Mouse (Mus musculus): ENCODE measurements around the gene Gm7073. TPM values are rescaled to one million over a fixed set of nuclear protein-coding genes. Genes with fewer than 3 reads are reported as not detected.
A peak's percentile ranks its signal among the peaks of the same experiment; 100 is the strongest.

Gm7073 gene
- polyA plus RNA-seq, 1 experiment: 9.6 TPM

GRCm38 (mm10) chrX:60545444-60545843, 6.4 kb upstream of the Gm7073 start:
- H3K27ac ChIP-seq (ENCODE audit: control insufficient read depth, insufficient read depth, low read depth, low read length): no peak overlapping the region
- H3K36me3 ChIP-seq (ENCODE audit: control insufficient read depth, insufficient read depth, low read length): no peaks in the 10 kb centered on the region
- H3K4me3 ChIP-seq (ENCODE audit: control insufficient read depth, low read depth, low read length): no peak overlapping the region
- no peaks in the 10 kb centered on the region for H3K27me3 ChIP-seq (ENCODE audit: control insufficient read depth, insufficient read depth, low read length)
- H3K4me1 ChIP-seq (ENCODE audit: control insufficient read depth, insufficient read depth, low read length): no peaks in the 10 kb centered on the region; the same call in 1 of the 2 replicates
- TF ChIP-seq CTCF (IDR thresholded peaks at IDR 0.05; ENCODE audit: control insufficient read depth, insufficient read depth, insufficient replicate concordance, low read depth, low read length) (no peak), POLR2A (IDR thresholded peaks at IDR 0.05; ENCODE audit: control insufficient read depth, low read depth, low read length) (no peak)

DNA sequence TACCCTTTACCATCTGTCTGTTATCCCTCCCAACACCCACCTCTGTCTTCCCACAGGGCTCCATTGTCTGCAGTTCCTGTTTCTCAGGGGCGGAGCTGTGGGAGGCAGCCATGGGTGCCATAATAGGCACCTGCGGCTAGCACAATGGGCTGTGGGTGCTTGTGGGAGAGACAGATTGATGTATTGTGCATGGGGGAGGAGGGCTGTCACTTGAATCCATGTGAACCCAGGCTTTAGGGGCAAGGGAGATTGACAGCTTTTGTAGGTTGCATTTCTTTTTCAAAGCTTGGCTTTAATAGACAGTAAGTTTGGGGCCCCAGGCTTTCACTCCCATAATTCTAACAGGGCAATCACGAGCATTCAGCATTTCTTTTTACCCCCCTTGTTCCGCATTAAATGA, 5.0 kb upstream of the Gm7073 start:
- Histone ChIP-seq H3K36me3 (ENCODE audit: control insufficient read depth, insufficient read depth, low read length) (no peaks in the 10 kb centered on the region), H3K27me3 (ENCODE audit: control insufficient read depth, insufficient read depth, low read length) (no peaks in the 10 kb centered on the region), H3K27ac (ENCODE audit: control insufficient read depth, insufficient read depth, low read depth, low read length) (no peak overlapping the region), H3K4me3 (ENCODE audit: control insufficient read depth, low read depth, low read length) (no peak overlapping the region), H3K4me1 (ENCODE audit: control insufficient read depth, insufficient read depth, low read length) (no peaks in the 10 kb centered on the region; the same call in 1 of the 2 replicates)
- TF ChIP-seq CTCF (IDR thresholded peaks at IDR 0.05; ENCODE audit: control insufficient read depth, insufficient read depth, insufficient replicate concordance, low read depth, low read length): no peak

DNA sequence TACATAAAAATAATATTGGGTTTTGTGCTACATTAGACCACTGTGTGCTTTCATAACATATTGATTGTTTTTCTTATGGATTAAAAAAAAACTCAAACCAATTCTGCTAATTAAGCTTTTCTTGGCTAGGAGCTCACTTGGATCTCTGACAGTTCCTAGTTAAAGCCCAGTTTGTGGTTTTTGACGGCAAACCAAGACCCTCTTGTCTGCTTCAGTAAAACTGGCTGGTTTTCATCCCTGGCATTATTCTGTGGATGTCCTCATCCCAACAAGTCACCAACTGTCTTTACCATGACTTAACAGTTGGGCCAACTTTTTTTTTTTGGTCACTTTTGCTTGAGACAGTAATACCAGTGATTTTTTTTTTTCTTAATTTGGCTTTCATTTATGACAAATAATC, 3.9 kb upstream of the Gm7073 start:
- no peaks in the 10 kb centered on the region for H3K4me1 ChIP-seq (ENCODE audit: control insufficient read depth, insufficient read depth, low read length)
- H3K36me3 ChIP-seq (ENCODE audit: control insufficient read depth, insufficient read depth, low read length): no peaks in the 10 kb centered on the region
- H3K4me3 ChIP-seq (ENCODE audit: control insufficient read depth, low read depth, low read length): no peak overlapping the region
- no peak overlapping the region for H3K27ac ChIP-seq (ENCODE audit: control insufficient read depth, insufficient read depth, low read depth, low read length)
- H3K27me3 ChIP-seq (ENCODE audit: control insufficient read depth, insufficient read depth, low read length): no peaks in the 10 kb centered on the region
- TF ChIP-seq CTCF (IDR thresholded peaks at IDR 0.05; ENCODE audit: control insufficient read depth, insufficient read depth, insufficient replicate concordance, low read depth, low read length) (no peak), POLR2A (IDR thresholded peaks at IDR 0.05; ENCODE audit: control insufficient read depth, low read depth, low read length) (no peak)

DNA sequence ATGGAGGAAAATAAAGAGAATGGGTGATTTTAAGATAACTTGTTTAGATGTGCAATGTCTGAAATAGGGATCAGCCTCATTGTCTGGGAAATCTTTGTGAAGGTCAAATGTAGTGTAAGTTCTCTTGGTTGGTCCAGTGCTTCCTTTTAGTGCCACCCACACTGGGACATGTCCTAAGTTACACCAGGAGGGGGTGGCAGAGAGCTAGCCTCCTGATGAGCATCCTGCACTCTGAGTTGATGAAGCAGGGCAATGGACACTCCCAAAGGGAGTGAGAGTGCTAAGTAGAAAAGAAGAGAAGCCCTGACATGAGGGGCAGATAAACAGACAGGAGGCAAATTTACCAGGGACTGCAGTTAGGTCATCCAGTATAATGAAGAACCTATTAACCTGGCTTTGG, 35.1 kb downstream of the Gm7073 start:
- H3K27ac ChIP-seq (ENCODE audit: control insufficient read depth, insufficient read depth, low read depth, low read length): no peak overlapping the region
- no peaks in the 10 kb centered on the region for H3K36me3 ChIP-seq (ENCODE audit: control insufficient read depth, insufficient read depth, low read length)
- no peaks in the 10 kb centered on the region for H3K27me3 ChIP-seq (ENCODE audit: control insufficient read depth, insufficient read depth, low read length)
- TF ChIP-seq POLR2A (IDR thresholded peaks at IDR 0.05; ENCODE audit: control insufficient read depth, low read depth, low read length) (no peak), CTCF (IDR thresholded peaks at IDR 0.05; ENCODE audit: control insufficient read depth, insufficient read depth, insufficient replicate concordance, low read depth, low read length) (peak; percentile 52; the same call in 1 of the 2 replicates)
- no peak overlapping the region for H3K4me3 ChIP-seq (ENCODE audit: control insufficient read depth, low read depth, low read length)
- no peaks in the 10 kb centered on the region for H3K4me1 ChIP-seq (ENCODE audit: control insufficient read depth, insufficient read depth, low read length)

DNA sequence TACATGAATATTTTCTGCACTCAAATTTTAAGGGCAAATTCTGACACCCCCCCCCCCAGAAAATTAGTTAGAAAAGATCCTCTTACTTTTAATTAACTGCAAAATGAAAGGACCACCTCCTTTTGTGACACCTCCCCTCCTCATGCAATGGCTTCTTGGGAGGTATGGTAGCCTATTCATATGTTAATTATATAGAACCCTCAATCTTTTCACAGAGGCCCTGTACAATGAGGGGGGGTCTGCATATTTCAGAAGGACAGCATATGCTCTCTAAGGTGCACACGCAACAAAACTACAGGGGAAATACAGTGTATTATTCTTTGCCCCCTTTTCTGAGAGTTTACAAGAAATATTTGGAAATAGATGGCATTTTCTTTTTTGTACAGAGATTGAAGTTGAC, 41.3 kb downstream of the Gm7073 start:
- Histone ChIP-seq H3K27ac (ENCODE audit: control insufficient read depth, insufficient read depth, low read depth, low read length) (no peak overlapping the region), H3K4me1 (ENCODE audit: control insufficient read depth, insufficient read depth, low read length) (no peaks in the 10 kb centered on the region), H3K27me3 (ENCODE audit: control insufficient read depth, insufficient read depth, low read length) (no peaks in the 10 kb centered on the region), H3K4me3 (ENCODE audit: control insufficient read depth, low read depth, low read length) (no peak overlapping the region), H3K36me3 (ENCODE audit: control insufficient read depth, insufficient read depth, low read length) (no peaks in the 10 kb centered on the region)
- TF ChIP-seq CTCF (IDR thresholded peaks at IDR 0.05; ENCODE audit: control insufficient read depth, insufficient read depth, insufficient replicate concordance, low read depth, low read length) (no peak), POLR2A (IDR thresholded peaks at IDR 0.05; ENCODE audit: control insufficient read depth, low read depth, low read length) (no peak)

- H3K27ac ChIP-seq (ENCODE audit: control insufficient read depth, insufficient read depth, low read depth, low read length): no peak overlapping the region
- H3K27me3 ChIP-seq (ENCODE audit: control insufficient read depth, insufficient read depth, low read length): no peaks in the 10 kb centered on the region
- no peaks in the 10 kb centered on the region for H3K4me1 ChIP-seq (ENCODE audit: control insufficient read depth, insufficient read depth, low read length)
- no peaks in the 10 kb centered on the region for H3K36me3 ChIP-seq (ENCODE audit: control insufficient read depth, insufficient read depth, low read length)
- H3K4me3 ChIP-seq (ENCODE audit: control insufficient read depth, low read depth, low read length): no peak overlapping the region
- no peak for TF ChIP-seq POLR2A (IDR thresholded peaks at IDR 0.05; ENCODE audit: control insufficient read depth, low read depth, low read length)
- TF ChIP-seq CTCF (IDR thresholded peaks at IDR 0.05; ENCODE audit: control insufficient read depth, insufficient read depth, insufficient replicate concordance, low read depth, low read length): no peak
Measured at GRCm38 (mm10) chrX:60495308-60495707, 43.7 kb downstream of the Gm7073 start.

DNA sequence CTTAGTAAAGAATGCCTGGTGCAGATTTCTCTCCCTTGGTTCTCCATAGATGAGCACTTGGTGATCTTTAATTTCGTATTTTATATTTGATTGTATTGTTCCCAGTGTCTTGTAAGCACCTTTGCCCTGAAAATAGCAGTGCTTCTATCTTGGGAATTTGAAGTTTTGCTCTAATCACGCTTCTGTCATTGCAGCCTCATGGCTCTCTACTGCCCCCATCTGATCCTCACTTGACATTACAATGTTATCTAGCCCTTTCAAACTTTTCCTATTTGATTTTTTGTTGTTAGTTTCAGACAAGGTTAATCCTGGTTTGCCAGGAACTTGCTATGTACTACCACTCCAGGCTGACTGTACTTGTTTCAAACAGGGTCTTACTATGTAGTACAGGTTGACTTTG, 75.3 kb downstream of the Gm7073 start:
- Histone ChIP-seq H3K4me3 (ENCODE audit: control insufficient read depth, low read depth, low read length) (no peak overlapping the region), H3K27me3 (ENCODE audit: control insufficient read depth, insufficient read depth, low read length) (no peaks in the 10 kb centered on the region), H3K36me3 (ENCODE audit: control insufficient read depth, insufficient read depth, low read length) (no peaks in the 10 kb centered on the region), H3K27ac (ENCODE audit: control insufficient read depth, insufficient read depth, low read depth, low read length) (no peak overlapping the region), H3K4me1 (ENCODE audit: control insufficient read depth, insufficient read depth, low read length) (no peaks in the 10 kb centered on the region)
- no peak for TF ChIP-seq CTCF (IDR thresholded peaks at IDR 0.05; ENCODE audit: control insufficient read depth, insufficient read depth, insufficient replicate concordance, low read depth, low read length)
- no peak for TF ChIP-seq POLR2A (IDR thresholded peaks at IDR 0.05; ENCODE audit: control insufficient read depth, low read depth, low read length)

DNA sequence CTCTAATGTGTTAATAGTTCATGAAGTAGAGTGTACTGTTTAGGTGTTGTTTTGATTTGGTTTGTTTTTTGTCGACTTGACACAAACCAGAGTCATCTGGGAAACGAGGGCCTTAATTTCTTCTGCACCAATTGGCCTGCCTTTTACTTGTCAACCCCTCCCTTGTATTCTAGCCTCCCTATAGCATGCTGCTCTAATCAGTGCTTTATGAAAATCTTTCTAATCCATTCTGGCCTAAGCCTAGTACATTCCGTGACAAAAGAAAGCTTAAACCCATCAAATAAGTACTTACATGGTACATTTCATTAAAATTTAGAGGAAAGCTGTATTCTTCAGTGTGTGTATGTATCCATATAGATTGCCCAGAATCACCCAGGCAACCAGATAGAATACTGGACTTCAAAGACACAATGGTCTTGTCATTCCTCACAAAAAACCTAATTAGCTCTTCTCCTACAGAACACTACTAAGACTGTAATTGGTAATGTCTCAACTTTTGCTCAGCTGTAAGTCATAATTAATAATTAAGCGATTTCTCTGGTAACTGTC, 124.4 kb downstream of the Gm7073 start:
- no peaks in the 10 kb centered on the region for H3K4me1 ChIP-seq (ENCODE audit: control insufficient read depth, insufficient read depth, low read length)
- H3K4me3 ChIP-seq (ENCODE audit: control insufficient read depth, low read depth, low read length): no peak overlapping the region; the same call in 1 of the 2 replicates
- no peak for TF ChIP-seq CTCF (IDR thresholded peaks at IDR 0.05; ENCODE audit: control insufficient read depth, insufficient read depth, insufficient replicate concordance, low read depth, low read length)
- no peak for TF ChIP-seq POLR2A (IDR thresholded peaks at IDR 0.05; ENCODE audit: control insufficient read depth, low read depth, low read length)
- no peak overlapping the region for H3K27ac ChIP-seq (ENCODE audit: control insufficient read depth, insufficient read depth, low read depth, low read length)
- H3K27me3 ChIP-seq (ENCODE audit: control insufficient read depth, insufficient read depth, low read length): no peaks in the 10 kb centered on the region
- H3K36me3 ChIP-seq (ENCODE audit: control insufficient read depth, insufficient read depth, low read length): no peaks in the 10 kb centered on the region
